Mouse (Mus musculus) embryonic fibroblast, embryonic 13.5 days (primary cell): ENCODE results near the gene Dock4.

Experiments used
- CTCF ChIP-seq: IDR thresholded peaks from 2 replicates; pipeline ENCODE4 v1.5.1; 2011; ENCODE audit warnings: mild to moderate bottlenecking, control low read depth, low read length, moderate library complexity, borderline replicate concordance; ENCODE audit not compliant: insufficient read depth
- POLR2A ChIP-seq: IDR thresholded peaks from 2 replicates; pipeline ENCODE4 v1.6.1; 2011; ENCODE audit warnings: low read depth, mild to moderate bottlenecking, control low read depth, low read length, moderate library complexity

DNA sequence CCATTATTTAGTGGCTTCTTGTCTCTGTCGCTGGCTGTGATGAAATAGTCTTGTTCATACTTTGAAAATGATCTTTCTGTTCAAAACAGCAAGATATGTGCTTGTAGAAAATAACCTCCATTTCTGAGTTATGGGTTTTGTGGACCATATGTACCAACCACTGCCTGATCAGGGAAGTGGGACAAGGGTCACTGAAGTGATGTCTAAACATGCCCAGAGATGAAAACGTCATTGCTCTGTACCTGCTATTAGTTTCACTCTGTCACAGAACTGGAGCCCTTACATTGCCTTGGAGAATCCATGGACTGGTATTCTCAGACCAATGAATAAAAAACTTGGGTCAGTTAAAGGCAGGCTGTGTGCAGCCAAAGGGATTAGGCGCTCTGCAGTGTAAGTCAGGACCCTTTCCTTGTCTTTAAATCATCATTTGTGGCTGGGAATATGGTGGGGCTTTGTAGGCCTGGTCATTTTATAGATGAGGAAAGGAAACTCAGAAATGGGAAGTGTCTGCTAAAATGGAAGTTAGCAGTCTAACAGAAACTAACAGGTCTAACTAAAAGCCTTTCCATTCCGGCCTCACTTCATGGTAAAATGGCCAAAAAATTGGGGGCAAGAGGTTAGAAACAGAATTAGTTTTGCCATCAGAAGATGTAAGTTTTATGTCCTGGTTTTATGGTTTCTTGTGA, 139.8 kb downstream of the Dock4 start:
- TF ChIP-seq CTCF (no peak), POLR2A (no peak)
